Mouse (Mus musculus) gastrocnemius, postnatal 14 days (tissue): ENCODE results near the gene Lrrc8d. TPM values are rescaled to one million over a fixed set of nuclear protein-coding genes. Genes with fewer than 3 reads are reported as not detected.

Experiments used
- DNase-seq: peaks from one replicate; pipeline ENCODE4 v3.0.0; 2021; ENCODE audit warnings: mixed read lengths
- intact Hi-C: fragments of 180-260 bp; cut with DNase I; formaldehyde crosslinking; loops from one replicate; pipeline ENCODE4 v1.15.1; 2025; ENCODE audit warnings: low total_unique reads
- total RNA-seq, 2 experiments: library from RNA; stranded (reverse); gene quantifications; 2 replicates each; pipeline ENCODE4 v1.2.3; 2021

Lrrc8d gene
- total RNA-seq, 2 experiments from 2014 or later, result 8.0 to 8.5 TPM

- DNase-seq, result no peak
- intact Hi-C loops, result no loop called here
Observed at GRCm38 (mm10) chr5:105798421-105798820, 98.7 kb downstream of the Lrrc8d start.

- no peak for DNase-seq
- intact Hi-C loops, result no loop called here
Observed at GRCm38 (mm10) chr5:105799850-105800635, 100.3 kb downstream of the Lrrc8d start.

GRCm38 (mm10) chr5:105801031-105801529 is 101.3 kb downstream of the Lrrc8d start:
- DNase-seq, result no peak
- intact Hi-C loops, result no loop called here

GRCm38 (mm10) chr5:105805955-105806354 is 106.2 kb downstream of the Lrrc8d start:
- intact Hi-C loops, result no loop called here

GRCm38 (mm10) chr5:105807461-105807860 is 107.7 kb downstream of the Lrrc8d start:
- intact Hi-C loops, result no loop called here
- DNase-seq, result no peak

More at GRCm38 (mm10) chr5:105805955-105806354, 106.2 kb downstream of the Lrrc8d start:
- no peak for DNase-seq

GRCm38 (mm10) chr5:105809056-105809455 is 109.3 kb downstream of the Lrrc8d start:
- intact Hi-C loops, result no loop called here
- DNase-seq, result no peak

- DNase-seq, result no peak
- intact Hi-C loops, result no loop called here
Observed at GRCm38 (mm10) chr5:105813036-105813435, 113.3 kb downstream of the Lrrc8d start.

- intact Hi-C loops, result no loop called here
- no peak for DNase-seq
Observed at GRCm38 (mm10) chr5:105813974-105814373, 114.2 kb downstream of the Lrrc8d start.

GRCm38 (mm10) chr5:105816118-105816517 is 116.3 kb downstream of the Lrrc8d start:
- DNase-seq, result no peak
- intact Hi-C loops, result no loop called here

- peak; percentile 36 for DNase-seq
- intact Hi-C loops, result no loop called here
Observed at GRCm38 (mm10) chr5:105817248-105817976, 117.6 kb downstream of the Lrrc8d start.

GRCm38 (mm10) chr5:105818411-105818810 is 118.6 kb downstream of the Lrrc8d start:
- no peak for DNase-seq
- intact Hi-C loops, result no loop called here

GRCm38 (mm10) chr5:105821390-105821789 is 121.6 kb downstream of the Lrrc8d start:
- intact Hi-C loops, result no loop called here

GRCm38 (mm10) chr5:105822521-105823498 is 123.0 kb downstream of the Lrrc8d start:
- intact Hi-C loops, result no loop called here
- DNase-seq, result no peak

More at GRCm38 (mm10) chr5:105821390-105821789, 121.6 kb downstream of the Lrrc8d start:
- DNase-seq, result no peak

- intact Hi-C loops, result no loop called here
- no peak for DNase-seq
Observed at GRCm38 (mm10) chr5:105824282-105824681, 124.5 kb downstream of the Lrrc8d start.

- intact Hi-C loops, result no loop called here
- DNase-seq, result no peak
Observed at GRCm38 (mm10) chr5:105824827-105825226, 125.1 kb downstream of the Lrrc8d start.

GRCm38 (mm10) chr5:105826916-105827510 is 127.2 kb downstream of the Lrrc8d start:
- intact Hi-C loops, result no loop called here
- DNase-seq, result no peak

GRCm38 (mm10) chr5:105828050-105828449 is 128.3 kb downstream of the Lrrc8d start:
- intact Hi-C loops, result no loop called here
- DNase-seq, result no peak

GRCm38 (mm10) chr5:105829008-105829586 is 129.3 kb downstream of the Lrrc8d start:
- DNase-seq, result no peak
- intact Hi-C loops, result no loop called here

- intact Hi-C loops, result no loop called here
- DNase-seq, result peak; percentile 54
Observed at GRCm38 (mm10) chr5:105832140-105832539, 132.4 kb downstream of the Lrrc8d start.
